ENCODE assay signal across 20 mouse cellular contexts in genomic region chr7:130751678-130752077, GRCm38 (mm10). TPM values are rescaled to one million over a fixed set of nuclear protein-coding genes. Genes with fewer than 3 reads are reported as not detected.
A peak's percentile ranks its signal among the peaks of the same experiment; 100 is the strongest.
DNase-seq lines count a peak whose midpoint lies in the region; ATAC-seq lines count a peak whose summit lies in the region.
"Had no signal": no experiment of that assay in that cellular context is flagged by ENCODE, and none has a peak within 500 bp of the region (broad histone marks: within the 10 kb centered on the region; RNA-seq: fewer than 3 reads in every experiment).

No protein-coding gene starts in this region.

- H3K9ac ChIP-seq in hindbrain, embryonic 16.5 days (ENCODE audit: low read depth, low read length) = no peak overlapping the region
- H3K9ac ChIP-seq in neural tube, embryonic 11.5 days (ENCODE audit: low read length) = no peak overlapping the region
- no peak overlapping the region for H3K9ac ChIP-seq in neural tube, embryonic 15.5 days (replicated peaks)
- no peak overlapping the region for H3K9ac ChIP-seq in hindbrain, embryonic 12.5 days
- H3K9ac ChIP-seq: embryonic facial prominence, embryonic 15.5 days; hindbrain, embryonic 15.5 days; kidney, embryonic 15.5 days; limb, embryonic 13.5 days; liver, embryonic 13.5 days; lung, embryonic 14.5 days had no signal

- no peak overlapping the region for H3K4me2 ChIP-seq in hindbrain, embryonic 16.5 days (ENCODE audit: low read length)
- no peak overlapping the region for H3K4me2 ChIP-seq in neural tube, embryonic 11.5 days (ENCODE audit: low read depth)
- no peak overlapping the region for H3K4me2 ChIP-seq in neural tube, embryonic 15.5 days
- 0 out of 2 replicates have a peak overlapping the region, but pooled peaks have one; percentile 7 for H3K4me2 ChIP-seq in hindbrain, embryonic 12.5 days (replicated peaks)
- H3K4me2 ChIP-seq: embryonic facial prominence, embryonic 15.5 days; hindbrain, embryonic 15.5 days; kidney, embryonic 15.5 days; limb, embryonic 13.5 days; liver, embryonic 13.5 days; lung, embryonic 14.5 days had no signal

- no peak for ATAC-seq in hindbrain, embryonic 16.5 days
- ATAC-seq in neural tube, embryonic 11.5 days (ENCODE audit: insufficient read depth, low FRiP score, low TSS enrichment) = no peak
- ATAC-seq in neural tube, embryonic 15.5 days (ENCODE audit: low FRiP score) = no peak
- no peak for ATAC-seq in hindbrain, embryonic 12.5 days (ENCODE audit: low FRiP score)

- peaks cover 85% of the 10 kb centered on the region for H3K36me3 ChIP-seq in hindbrain, embryonic 10.5 days
- H3K36me3 ChIP-seq in hindbrain, embryonic 16.5 days (ENCODE audit: control insufficient read depth, insufficient read depth, low read length) = peaks cover 13% of the 10 kb centered on the region
- H3K36me3 ChIP-seq in neural tube, embryonic 11.5 days (ENCODE audit: control insufficient read depth, insufficient read depth, low read length) = peaks cover 2% of the 10 kb centered on the region; the same call in 1 of the 2 replicates
- peaks cover 43% of the 10 kb centered on the region for H3K36me3 ChIP-seq in neural tube, embryonic 15.5 days
- H3K36me3 ChIP-seq in hindbrain, embryonic 12.5 days = peaks cover 43% of the 10 kb centered on the region
- H3K36me3 ChIP-seq: liver, embryonic 13.5 days had no signal

- no peaks in the 10 kb centered on the region for H3K9me3 ChIP-seq in hindbrain, embryonic 10.5 days
- no peaks in the 10 kb centered on the region for H3K9me3 ChIP-seq in hindbrain, embryonic 16.5 days (ENCODE audit: control insufficient read depth, low read length)
- H3K9me3 ChIP-seq in neural tube, embryonic 11.5 days (ENCODE audit: control insufficient read depth, low read length) = no peaks in the 10 kb centered on the region
- H3K9me3 ChIP-seq in neural tube, embryonic 15.5 days (replicated peaks) = no peaks in the 10 kb centered on the region
- H3K9me3 ChIP-seq in hindbrain, embryonic 12.5 days (replicated peaks) = no peaks in the 10 kb centered on the region
- H3K9me3 ChIP-seq: embryonic facial prominence, embryonic 15.5 days; hindbrain, embryonic 15.5 days; kidney, embryonic 15.5 days; limb, embryonic 13.5 days; liver, embryonic 13.5 days had no signal

- peak overlapping the region; percentile 87 for H3K27ac ChIP-seq in hindbrain, embryonic 10.5 days
- no peak overlapping the region for H3K27ac ChIP-seq in hindbrain, embryonic 16.5 days (ENCODE audit: low read depth, low read length)
- H3K27ac ChIP-seq in neural tube, embryonic 11.5 days (ENCODE audit: low read depth, low read length) = peak overlapping the region; percentile 94
- no peak overlapping the region for H3K27ac ChIP-seq in neural tube, embryonic 15.5 days (replicated peaks)
- H3K27ac ChIP-seq in hindbrain, embryonic 12.5 days = peak overlapping the region; percentile 88
- H3K27ac ChIP-seq: embryonic facial prominence, embryonic 15.5 days; kidney, embryonic 15.5 days; limb, embryonic 13.5 days; liver, embryonic 13.5 days; macrophage had no signal

- no peak overlapping the region for H3K4me3 ChIP-seq in hindbrain, embryonic 10.5 days
- no peak overlapping the region for H3K4me3 ChIP-seq in hindbrain, embryonic 16.5 days (ENCODE audit: low read length)
- no peak overlapping the region for H3K4me3 ChIP-seq in neural tube, embryonic 11.5 days (ENCODE audit: low read depth, low read length)
- no peak overlapping the region for H3K4me3 ChIP-seq in neural tube, embryonic 15.5 days (replicated peaks)
- H3K4me3 ChIP-seq in hindbrain, embryonic 12.5 days = no peak overlapping the region
- H3K4me3 ChIP-seq: embryonic facial prominence, embryonic 15.5 days; hindbrain, embryonic 15.5 days; kidney, embryonic 15.5 days; limb, embryonic 13.5 days; liver, embryonic 13.5 days had no signal

- 35% methylated on average over 9 of the region's 9 CpGs for WGBS in hindbrain, embryonic 10.5 days
- WGBS in hindbrain, embryonic 16.5 days = 34% methylated on average over 9 of the region's 9 CpGs
- 54% methylated on average over 9 of the region's 9 CpGs for WGBS in neural tube, embryonic 11.5 days
- 29% methylated on average over 8 of the region's 9 CpGs for WGBS in neural tube, embryonic 15.5 days
- WGBS in hindbrain, embryonic 12.5 days = 26% methylated on average over 7 of the region's 9 CpGs

- H3K27me3 ChIP-seq in hindbrain, embryonic 10.5 days (ENCODE audit: insufficient read depth, poor library complexity, severe bottlenecking) = no peaks in the 10 kb centered on the region
- no peaks in the 10 kb centered on the region for H3K27me3 ChIP-seq in hindbrain, embryonic 16.5 days (replicated peaks; ENCODE audit: control insufficient read depth, insufficient read depth, low read length)
- no peaks in the 10 kb centered on the region for H3K27me3 ChIP-seq in neural tube, embryonic 11.5 days (ENCODE audit: control insufficient read depth, insufficient read depth, low read length)
- H3K27me3 ChIP-seq in neural tube, embryonic 15.5 days (replicated peaks) = no peaks in the 10 kb centered on the region
- no peaks in the 10 kb centered on the region for H3K27me3 ChIP-seq in hindbrain, embryonic 12.5 days
- H3K27me3 ChIP-seq: embryonic facial prominence, embryonic 15.5 days; hindbrain, embryonic 15.5 days; kidney, embryonic 15.5 days; limb, embryonic 13.5 days; liver, embryonic 13.5 days had no signal

- peak; percentile 34 for DNase-seq in hindbrain, embryonic 10.5 days (ENCODE audit: low spot score)
- DNase-seq in neural tube, embryonic 11.5 days (ENCODE audit: low spot score) = peak; percentile 21
- DNase-seq in retina, postnatal 1 day = peak; percentile 66
- no peak for DNase-seq in cerebellum, postnatal 4 days (ENCODE audit: low spot score in 2 of 2)
- DNase-seq: adrenal gland, adult 2 months; cerebellum, adult 2 months; gastrocnemius, postnatal 36 days; liver, embryonic 13.5 days; lung, embryonic 14.5 days; right cerebral cortex, adult 18-20 months had no signal

- H3K4me1 ChIP-seq in hindbrain, embryonic 10.5 days (replicated peaks) = peaks cover 55% of the 10 kb centered on the region
- peaks cover 9% of the 10 kb centered on the region for H3K4me1 ChIP-seq in hindbrain, embryonic 16.5 days (ENCODE audit: control insufficient read depth, insufficient read depth, low read depth, low read length)
- H3K4me1 ChIP-seq in neural tube, embryonic 11.5 days (ENCODE audit: control insufficient read depth, insufficient read depth, low read length) = peaks cover 17% of the 10 kb centered on the region
- H3K4me1 ChIP-seq in neural tube, embryonic 15.5 days = peaks cover 20% of the 10 kb centered on the region
- H3K4me1 ChIP-seq in hindbrain, embryonic 12.5 days = peaks cover 52% of the 10 kb centered on the region
- H3K4me1 ChIP-seq: embryonic facial prominence, embryonic 15.5 days; limb, embryonic 13.5 days; liver, embryonic 13.5 days had no signal

RNA-seq across cellular contexts. Expression of gene Btbd16, which starts 22.2 kb away (rescaled TPM):
- not detected in 2 replicates for polyA plus RNA-seq in hindbrain, embryonic 10.5 days (2016; fragmentation: Nextera tagmentation; extraction: Ambion mirVana)
- polyA plus RNA-seq in hindbrain, embryonic 16.5 days (2015; fragmentation: Nextera tagmentation; extraction: Ambion mirVana) = not detected in 2 replicates
- not detected in 2 replicates for polyA plus RNA-seq in neural tube, embryonic 11.5 days (2014; fragmentation: Nextera tagmentation; extraction: Ambion mirVana)
- polyA plus RNA-seq in neural tube, embryonic 15.5 days (2015; fragmentation: Nextera tagmentation; extraction: Ambion mirVana) = 0.05 TPM in 1 of 2 replicates, not detected in the other
- polyA plus RNA-seq in hindbrain, embryonic 12.5 days (2016; fragmentation: Nextera tagmentation; extraction: Ambion mirVana) = not detected in 2 replicates
- polyA plus RNA-seq: adrenal gland, adult 2 months; C2C12; embryonic facial prominence, embryonic 15.5 days; hindbrain, embryonic 15.5 days; intestine, postnatal 0 days; kidney, embryonic 15.5 days; liver, embryonic 13.5 days; lung, embryonic 14.5 days; macrophage had no signal

Comparison
In these comparisons a context has a peak if more than half of its experiments do, and no peak if none do; other contexts are left out.
1. H3K27ac ChIP-seq: peak in hindbrain, embryonic 10.5 days (single experiment), neural tube, embryonic 11.5 days (single experiment) and hindbrain, embryonic 12.5 days (single experiment); none in hindbrain, embryonic 16.5 days (single experiment) and neural tube, embryonic 15.5 days (single experiment).
2. DNase-seq: peak in hindbrain, embryonic 10.5 days (single experiment), neural tube, embryonic 11.5 days (single experiment) and retina, postnatal 1 day (single experiment); none in cerebellum, postnatal 4 days (0 of 2).